Mouse (Mus musculus): Measurements from ENCODE around the gene Atp9a.

- TF ChIP-seq POLR2A (IDR thresholded peaks at IDR 0.05; ENCODE audit: low read depth, low read length) (no peak), CTCF (IDR thresholded peaks at IDR 0.05; ENCODE audit: extremely low read depth, insufficient read depth, insufficient read length, insufficient replicate concordance) (no peak)
These were observed 21.6 kb upstream of the Atp9a start for GRCm38 (mm10) chr2:168763785-168764184.
